Mouse (Mus musculus): ENCODE measurements at regions not wholly inside any gene's neighbourhood (a gene's known extent, or its start where the extent isn't known, plus 50 kb on each side); places are given as distances from the start of the nearest gene placed in this dataset.

DNA sequence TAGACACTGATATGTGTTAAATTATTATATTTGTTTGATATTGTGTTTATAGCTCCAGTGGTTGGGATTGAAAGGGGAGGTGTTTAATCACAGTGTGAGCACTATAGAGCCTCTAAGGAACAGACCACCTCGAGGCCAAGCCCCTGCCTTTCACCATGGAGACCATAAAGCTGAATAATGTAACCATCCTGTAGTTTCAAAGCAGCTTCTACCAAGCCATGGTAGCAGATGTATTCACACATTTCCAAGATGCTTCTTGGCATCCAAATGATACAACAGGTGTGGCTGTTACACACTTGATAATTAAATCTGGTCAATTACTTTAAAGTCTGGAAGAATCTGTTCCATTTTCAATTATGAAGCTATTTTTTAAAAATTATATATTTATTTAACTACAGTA is 341.7 kb upstream of the Klf6 start:
- Histone ChIP-seq H3K4me2 (replicated peaks) (no peak overlapping the region), H3K9ac (no peak overlapping the region), H3K36me3 (no peaks in the 10 kb centered on the region), H3K4me1 (replicated peaks) (no peaks in the 10 kb centered on the region), H3K4me3 (replicated peaks) (no peak overlapping the region), H3K9me3 (no peaks in the 10 kb centered on the region), H3K27me3 (replicated peaks) (no peaks in the 10 kb centered on the region), H3K27ac (no peak overlapping the region)
- WGBS: 59% methylated on average over 1 of the region's 1 CpGs
- ATAC-seq: no peak

DNA sequence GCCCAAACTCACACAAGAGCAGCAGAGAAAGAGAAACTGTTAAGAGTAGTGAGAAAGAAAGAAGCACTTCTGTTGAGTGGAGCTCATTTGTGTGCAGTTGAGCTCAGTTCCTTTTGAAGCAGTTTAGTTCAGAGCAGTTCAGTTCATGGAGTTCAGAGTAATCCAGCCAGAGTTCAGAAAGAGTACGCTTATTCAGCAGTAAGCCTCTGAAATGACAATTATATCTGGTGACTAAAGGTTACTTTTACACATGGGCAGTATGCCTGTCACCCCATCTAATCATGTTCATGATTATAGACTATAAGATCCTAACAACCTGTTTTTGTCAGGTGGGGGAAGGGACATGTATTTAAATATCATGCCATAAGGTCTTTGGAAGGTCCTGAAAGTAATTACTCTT is 333.9 kb upstream of the Klf6 start:
- H3K4me1 ChIP-seq (replicated peaks): no peaks in the 10 kb centered on the region
- 93% methylated on average over 1 of the region's 1 CpGs for WGBS
- H3K4me2 ChIP-seq (replicated peaks): no peak overlapping the region
- H3K27ac ChIP-seq: no peak overlapping the region
- H3K27me3 ChIP-seq (replicated peaks): no peaks in the 10 kb centered on the region
- H3K4me3 ChIP-seq (replicated peaks): no peak overlapping the region
- H3K9ac ChIP-seq: no peak overlapping the region
- ATAC-seq: no peak
- no peaks in the 10 kb centered on the region for H3K9me3 ChIP-seq
- no peaks in the 10 kb centered on the region for H3K36me3 ChIP-seq

DNA sequence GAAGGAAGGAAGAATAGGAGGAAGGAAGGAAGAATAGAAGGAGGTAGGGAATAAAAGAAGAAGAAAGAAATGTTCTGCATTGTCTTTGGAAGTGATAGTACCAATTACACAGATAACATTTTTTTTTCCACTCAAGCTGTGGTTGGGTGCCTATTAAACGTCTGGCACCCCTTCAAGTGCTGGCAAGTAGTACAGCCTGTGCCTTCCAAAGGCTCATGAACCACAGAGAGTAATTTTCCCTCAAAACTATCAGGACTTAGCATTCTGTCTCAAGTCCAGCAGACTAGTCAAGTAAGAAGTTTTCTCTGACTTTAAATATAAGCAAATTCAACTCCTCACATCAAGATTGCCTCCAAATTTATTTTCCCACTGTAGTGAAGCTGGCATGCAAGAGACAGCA is 321.0 kb upstream of the Klf6 start:
- H3K4me3 ChIP-seq (replicated peaks): no peak overlapping the region
- H3K36me3 ChIP-seq: no peaks in the 10 kb centered on the region
- ATAC-seq: no peak
- no peak overlapping the region for H3K9ac ChIP-seq
- no peak overlapping the region for H3K27ac ChIP-seq
- WGBS: 58% methylated on average over 1 of the region's 1 CpGs
- no peak overlapping the region for H3K4me2 ChIP-seq (replicated peaks)
- H3K4me1 ChIP-seq (replicated peaks): no peaks in the 10 kb centered on the region
- H3K9me3 ChIP-seq: no peaks in the 10 kb centered on the region
- no peaks in the 10 kb centered on the region for H3K27me3 ChIP-seq (replicated peaks)

DNA sequence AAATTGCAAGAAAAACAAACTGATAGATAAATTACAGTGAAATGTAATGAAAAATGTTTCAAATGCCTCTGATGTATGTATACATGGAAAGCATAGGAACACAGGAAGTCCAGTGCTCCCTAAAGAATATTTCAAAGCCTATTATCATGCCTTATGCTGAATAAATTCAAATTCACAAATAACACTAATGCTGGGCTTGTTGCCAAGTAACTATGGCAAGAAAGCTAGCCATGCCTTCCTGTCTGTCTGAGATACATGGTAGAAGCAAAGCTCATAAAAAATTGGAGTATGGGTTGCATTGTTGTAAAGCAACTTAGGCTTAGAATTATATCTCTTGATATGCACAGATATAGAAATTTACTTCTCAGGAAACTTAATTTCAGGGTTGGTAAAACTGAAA is 315.8 kb upstream of the Klf6 start:
- H3K27ac ChIP-seq: no peak overlapping the region
- H3K27me3 ChIP-seq (replicated peaks): no peaks in the 10 kb centered on the region
- ATAC-seq: no peak

DNA sequence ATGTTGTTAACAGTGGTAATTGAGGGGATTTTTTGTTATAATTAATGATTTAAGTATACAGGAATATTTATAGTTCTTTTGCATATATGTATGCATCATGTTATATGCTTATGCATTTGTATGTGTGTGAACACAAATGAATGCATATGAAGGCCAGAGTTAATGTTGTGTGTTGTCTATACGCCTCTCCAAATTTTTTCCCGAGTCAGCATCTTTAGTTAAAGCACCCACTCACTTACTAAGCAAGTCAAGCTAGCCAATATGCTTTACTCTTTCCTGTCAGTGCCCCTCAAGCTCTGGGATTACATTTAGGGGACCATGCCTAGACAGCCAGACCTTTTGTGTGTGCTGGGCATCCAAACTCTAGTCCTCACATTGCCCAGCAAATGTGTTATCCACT is 315.3 kb upstream of the Klf6 start:
- no peak overlapping the region for H3K4me2 ChIP-seq (replicated peaks)
- WGBS: 84% methylated on average over 2 of the region's 2 CpGs
- ATAC-seq: no peak
- no peaks in the 10 kb centered on the region for H3K9me3 ChIP-seq
- H3K27me3 ChIP-seq (replicated peaks): no peaks in the 10 kb centered on the region
- no peaks in the 10 kb centered on the region for H3K4me1 ChIP-seq (replicated peaks)
- no peak overlapping the region for H3K4me3 ChIP-seq (replicated peaks)
- H3K36me3 ChIP-seq: no peaks in the 10 kb centered on the region
- no peak overlapping the region for H3K27ac ChIP-seq
- H3K9ac ChIP-seq: no peak overlapping the region

More for the DNA sequence above, 315.8 kb upstream of the Klf6 start:
- no peaks in the 10 kb centered on the region for H3K9me3 ChIP-seq
- no peaks in the 10 kb centered on the region for H3K4me1 ChIP-seq (replicated peaks)
- H3K36me3 ChIP-seq: no peaks in the 10 kb centered on the region
- H3K4me2 ChIP-seq (replicated peaks): no peak overlapping the region
- no peak overlapping the region for H3K9ac ChIP-seq
- H3K4me3 ChIP-seq (replicated peaks): no peak overlapping the region

DNA sequence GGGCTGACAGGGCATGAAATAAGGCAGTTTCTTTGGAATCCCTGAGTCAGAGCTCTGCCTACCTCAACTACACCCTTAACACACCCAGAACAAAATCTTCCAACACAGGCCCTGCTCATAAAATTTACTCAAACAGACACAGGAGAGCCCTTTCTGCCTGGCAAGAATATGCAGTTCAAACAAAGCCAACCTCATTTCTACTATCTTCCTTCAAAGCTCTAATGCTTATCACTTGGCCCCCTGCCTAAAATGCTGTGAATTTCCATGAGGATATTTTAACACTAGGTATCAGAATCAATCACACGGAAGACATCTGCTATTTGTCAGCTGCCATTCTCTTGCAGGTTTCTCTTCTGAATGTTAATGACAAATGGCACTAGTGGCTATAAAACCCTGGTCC is 314.3 kb upstream of the Klf6 start:
- 51% methylated on average over 1 of the region's 1 CpGs for WGBS

DNA sequence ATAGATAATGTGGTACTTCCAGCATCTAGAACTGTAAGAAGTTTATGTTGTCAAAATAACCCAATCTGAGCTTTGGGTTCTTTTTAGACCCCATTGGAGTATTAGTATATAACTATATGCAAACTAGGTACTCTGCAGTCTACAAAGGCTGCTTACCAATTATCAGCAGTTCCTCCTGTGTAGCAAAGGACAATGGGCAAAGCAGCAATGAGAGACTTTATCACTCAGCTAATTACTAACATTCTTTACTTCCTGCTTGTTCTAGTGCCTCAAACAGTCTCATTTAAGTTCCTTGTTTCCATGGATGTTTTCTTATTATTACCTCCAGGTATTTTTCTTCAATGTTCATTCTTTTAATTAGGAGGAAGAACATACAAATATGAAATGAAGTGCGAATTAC is 312.5 kb upstream of the Klf6 start:
- Histone ChIP-seq H3K27me3 (replicated peaks) (no peaks in the 10 kb centered on the region), H3K27ac (no peak overlapping the region), H3K4me2 (replicated peaks) (no peak overlapping the region), H3K36me3 (no peaks in the 10 kb centered on the region), H3K4me3 (replicated peaks) (no peak overlapping the region), H3K9me3 (no peaks in the 10 kb centered on the region), H3K4me1 (replicated peaks) (no peaks in the 10 kb centered on the region), H3K9ac (no peak overlapping the region)
- 88% methylated on average over 1 of the region's 1 CpGs for WGBS
- peak; percentile 44; the same call in 1 of the 2 replicates for ATAC-seq

More for the DNA sequence above, 314.3 kb upstream of the Klf6 start:
- Histone ChIP-seq H3K27me3 (replicated peaks) (no peaks in the 10 kb centered on the region), H3K4me2 (replicated peaks) (no peak overlapping the region), H3K4me1 (replicated peaks) (no peaks in the 10 kb centered on the region), H3K9me3 (no peaks in the 10 kb centered on the region), H3K9ac (no peak overlapping the region), H3K36me3 (no peaks in the 10 kb centered on the region), H3K27ac (no peak overlapping the region), H3K4me3 (replicated peaks) (no peak overlapping the region)
- ATAC-seq: no peak

DNA sequence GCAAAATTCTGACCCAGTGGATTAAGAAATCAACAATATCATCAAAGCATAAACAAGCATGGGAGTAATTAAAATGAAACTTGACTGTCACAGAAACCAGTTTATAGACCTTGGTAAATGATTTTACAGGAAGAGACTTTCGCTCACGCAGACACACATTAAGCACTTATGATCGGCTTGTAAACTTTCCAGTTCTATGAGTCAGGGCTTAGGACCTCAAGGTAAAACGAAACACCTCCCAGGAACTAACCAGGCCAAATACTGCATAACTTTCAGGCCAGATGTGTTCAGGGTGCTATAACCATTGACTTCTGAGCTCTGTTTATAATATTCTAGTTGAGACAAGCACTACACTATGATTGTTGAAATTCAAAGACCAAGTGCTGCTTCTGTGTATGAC is 312.1 kb upstream of the Klf6 start:
- peak; percentile 80 for ATAC-seq
- no peak overlapping the region for H3K4me2 ChIP-seq (replicated peaks)
- H3K4me3 ChIP-seq (replicated peaks): no peak overlapping the region
- 55% methylated on average over 4 of the region's 4 CpGs for WGBS
- no peaks in the 10 kb centered on the region for H3K27me3 ChIP-seq (replicated peaks)
- H3K9ac ChIP-seq: no peak overlapping the region
- H3K36me3 ChIP-seq: no peaks in the 10 kb centered on the region
- H3K27ac ChIP-seq: no peak overlapping the region
- H3K9me3 ChIP-seq: no peaks in the 10 kb centered on the region
- no peaks in the 10 kb centered on the region for H3K4me1 ChIP-seq (replicated peaks)

DNA sequence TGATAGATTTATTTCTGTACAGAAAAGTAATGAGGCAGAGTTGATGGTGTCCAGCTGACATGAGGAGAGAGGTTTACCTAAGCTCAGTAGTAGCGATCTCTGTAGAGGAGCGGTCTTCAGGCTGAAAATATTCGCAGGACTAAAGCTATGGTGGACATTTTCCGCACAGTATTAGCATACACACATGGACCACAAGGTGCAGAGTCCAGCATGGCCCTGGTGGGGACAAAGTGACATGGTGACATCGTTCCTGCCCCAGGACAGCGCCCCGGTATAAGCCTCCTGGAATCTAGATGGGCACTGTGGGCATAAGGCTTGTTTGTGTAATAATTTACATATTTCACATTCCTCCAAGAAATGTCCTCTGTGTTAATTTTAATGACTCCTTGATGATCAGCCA is 311.5 kb upstream of the Klf6 start:
- Histone ChIP-seq H3K27ac (no peak overlapping the region), H3K4me1 (replicated peaks) (no peaks in the 10 kb centered on the region), H3K9ac (no peak overlapping the region), H3K27me3 (replicated peaks) (no peaks in the 10 kb centered on the region), H3K4me2 (replicated peaks) (no peak overlapping the region), H3K9me3 (no peaks in the 10 kb centered on the region), H3K4me3 (replicated peaks) (no peak overlapping the region), H3K36me3 (no peaks in the 10 kb centered on the region)
- ATAC-seq: peak; percentile 57
- WGBS: 91% methylated on average over 7 of the region's 7 CpGs

DNA sequence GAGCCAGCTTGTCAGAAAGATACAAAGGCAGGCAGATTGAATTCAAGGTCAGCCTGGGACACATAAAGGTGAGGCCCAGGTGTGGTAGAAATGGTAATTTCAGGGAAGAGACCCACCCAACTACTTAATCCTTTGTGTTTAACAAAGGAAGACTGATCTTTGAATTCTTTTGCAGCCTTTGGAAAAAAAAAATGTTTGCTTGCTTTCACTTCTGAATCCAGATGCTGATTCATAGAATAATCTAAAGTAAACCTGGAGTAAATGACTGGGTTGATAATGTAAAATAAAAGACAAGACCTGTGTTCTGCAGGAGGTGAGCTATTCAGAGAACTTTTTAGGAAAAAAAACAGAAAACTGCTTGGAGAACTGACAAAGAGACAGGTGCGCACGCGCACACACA is 310.9 kb upstream of the Klf6 start:
- Histone ChIP-seq H3K4me3 (replicated peaks) (no peak overlapping the region), H3K9ac (no peak overlapping the region), H3K4me1 (replicated peaks) (no peaks in the 10 kb centered on the region), H3K27me3 (replicated peaks) (no peaks in the 10 kb centered on the region), H3K27ac (no peak overlapping the region), H3K4me2 (replicated peaks) (no peak overlapping the region), H3K9me3 (no peaks in the 10 kb centered on the region), H3K36me3 (no peaks in the 10 kb centered on the region)
- 90% methylated on average over 3 of the region's 3 CpGs for WGBS
- no peak for ATAC-seq

DNA sequence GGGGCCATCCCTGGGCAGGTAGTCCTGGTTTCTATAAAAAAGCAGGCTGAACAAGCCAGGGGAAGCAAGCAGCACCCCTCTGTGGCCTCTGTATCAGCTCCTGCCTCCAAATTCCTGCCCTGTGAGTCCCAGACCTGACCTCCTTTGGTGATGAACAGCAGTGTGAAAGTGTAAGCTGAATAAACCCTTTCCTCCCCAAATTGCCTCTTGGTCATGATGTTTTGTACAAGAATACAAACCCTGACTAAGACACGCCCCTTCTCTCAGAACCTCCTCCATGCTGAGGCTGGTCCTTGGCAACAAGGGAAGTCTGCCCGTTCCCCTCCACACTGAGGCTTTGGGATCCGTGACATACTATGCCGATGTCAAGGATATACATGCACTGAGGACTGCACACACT is 310.2 kb upstream of the Klf6 start:
- Histone ChIP-seq H3K4me2 (replicated peaks) (no peak overlapping the region), H3K4me1 (replicated peaks) (no peaks in the 10 kb centered on the region), H3K27ac (no peak overlapping the region), H3K27me3 (replicated peaks) (no peaks in the 10 kb centered on the region), H3K4me3 (replicated peaks) (no peak overlapping the region), H3K36me3 (no peaks in the 10 kb centered on the region), H3K9me3 (no peaks in the 10 kb centered on the region), H3K9ac (no peak overlapping the region)
- WGBS: 86% methylated on average over 4 of the region's 4 CpGs
- ATAC-seq: 0 out of 2 replicates have a peak, but pooled peaks have one; percentile 18

DNA sequence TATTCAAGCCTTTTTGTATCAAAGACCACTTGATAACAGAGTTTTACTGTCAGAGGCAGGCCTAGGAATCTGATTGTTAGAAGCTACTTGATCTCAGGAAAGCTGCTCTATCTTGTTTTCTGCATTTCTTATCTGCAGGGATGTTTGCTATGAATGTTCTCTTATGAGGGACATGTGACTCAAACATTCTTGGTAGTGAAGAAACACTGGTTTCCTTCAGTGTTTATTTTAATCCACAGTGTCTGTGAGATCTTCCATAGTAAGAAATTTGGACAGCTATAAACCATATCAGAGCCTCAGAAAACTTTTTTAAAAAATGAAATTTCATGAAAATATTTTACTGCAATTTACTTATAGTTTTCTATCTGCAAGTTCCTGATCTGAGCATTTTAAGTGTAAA is 307.8 kb upstream of the Klf6 start:
- Histone ChIP-seq H3K4me3 (replicated peaks) (no peak overlapping the region), H3K27me3 (replicated peaks) (no peaks in the 10 kb centered on the region), H3K36me3 (no peaks in the 10 kb centered on the region), H3K9me3 (no peaks in the 10 kb centered on the region), H3K4me1 (replicated peaks) (no peaks in the 10 kb centered on the region), H3K4me2 (replicated peaks) (no peak overlapping the region), H3K27ac (no peak overlapping the region), H3K9ac (no peak overlapping the region)
- ATAC-seq: no peak

DNA sequence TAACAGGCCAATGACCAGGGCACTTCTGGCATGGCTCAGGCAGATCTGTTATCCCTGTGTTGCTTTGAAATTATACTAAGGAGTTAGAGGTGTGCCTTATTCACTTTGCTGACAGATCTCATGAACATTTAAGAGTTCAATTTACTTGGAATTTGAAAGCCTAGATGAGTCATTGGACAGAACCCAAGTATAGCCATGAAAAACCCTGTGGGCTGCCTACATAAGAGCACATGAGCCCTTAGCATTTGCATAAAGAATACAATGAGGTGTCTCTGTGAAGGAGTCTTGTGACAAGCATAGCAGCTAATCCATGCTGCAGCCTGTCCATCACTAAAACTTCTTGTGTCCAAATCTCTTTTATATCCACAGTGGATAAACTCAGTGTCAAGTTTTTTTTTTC is 303.2 kb upstream of the Klf6 start:
- no peak for ATAC-seq
- no peaks in the 10 kb centered on the region for H3K9me3 ChIP-seq
- no peaks in the 10 kb centered on the region for H3K4me1 ChIP-seq (replicated peaks)
- no peak overlapping the region for H3K4me2 ChIP-seq (replicated peaks)
- no peaks in the 10 kb centered on the region for H3K36me3 ChIP-seq
- H3K9ac ChIP-seq: no peak overlapping the region
- H3K27me3 ChIP-seq (replicated peaks): no peaks in the 10 kb centered on the region
- no peak overlapping the region for H3K4me3 ChIP-seq (replicated peaks)
- no peak overlapping the region for H3K27ac ChIP-seq

DNA sequence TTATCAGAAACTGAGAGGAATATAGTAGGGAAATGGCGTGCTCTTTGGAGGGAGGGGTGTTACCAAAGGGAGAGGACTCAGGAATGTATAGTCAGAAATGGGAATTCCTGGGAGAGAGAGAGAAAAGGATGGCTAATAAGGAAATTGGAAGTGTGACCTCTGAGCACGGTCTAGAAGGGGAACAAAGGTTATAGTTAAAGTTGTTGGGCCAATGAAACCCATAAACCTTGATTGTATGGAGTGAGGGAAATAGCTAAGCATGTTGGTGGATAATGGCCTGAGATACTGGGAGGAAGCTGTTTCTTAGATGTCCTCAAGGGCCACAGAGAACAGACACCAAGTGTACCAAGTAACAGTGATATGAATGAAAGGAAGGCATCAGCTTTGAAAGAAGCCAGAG is 294.8 kb upstream of the Klf6 start:
- WGBS: 62% methylated on average over 2 of the region's 2 CpGs
- no peak overlapping the region for H3K4me3 ChIP-seq (replicated peaks)
- peak; percentile 65 for ATAC-seq
- no peak overlapping the region for H3K27ac ChIP-seq
- no peaks in the 10 kb centered on the region for H3K9me3 ChIP-seq
- H3K9ac ChIP-seq: no peak overlapping the region
- no peak overlapping the region for H3K4me2 ChIP-seq (replicated peaks)
- H3K36me3 ChIP-seq: no peaks in the 10 kb centered on the region
- H3K27me3 ChIP-seq (replicated peaks): no peaks in the 10 kb centered on the region
- H3K4me1 ChIP-seq (replicated peaks): no peaks in the 10 kb centered on the region

Data from intestine, embryonic 15.5 days (tissue).